Mouse (Mus musculus): ENCODE data around the gene Dnmt3b. TPM values are rescaled to one million over a fixed set of nuclear protein-coding genes. Genes with fewer than 3 reads are reported as not detected.

Dnmt3b gene
- total and polyA plus RNA-seq, 3 experiments: 11.6 to 17.5 TPM; not detected in 1

DNA sequence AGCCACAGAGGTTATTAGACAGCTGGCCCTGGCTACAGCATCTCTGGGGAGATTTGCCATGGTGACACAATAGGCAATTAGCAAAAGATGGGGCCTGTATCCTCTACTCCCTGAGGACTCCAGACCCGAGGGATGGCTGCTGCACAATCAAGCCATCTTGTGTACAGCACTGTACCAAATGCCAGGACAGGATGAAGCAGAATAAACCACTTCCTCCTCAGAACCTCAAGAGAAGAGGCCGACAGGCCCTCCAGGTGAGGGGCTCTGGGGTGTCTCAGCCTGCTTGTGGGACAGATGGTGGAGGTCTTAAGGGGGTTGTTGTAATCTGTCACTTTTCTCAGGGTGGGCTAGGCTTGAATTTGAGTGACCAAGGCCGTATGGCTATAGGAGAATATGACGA is 84.8 kb downstream of the Dnmt3b start:
- no peak for TF ChIP-seq POLR2AphosphoS5 (IDR thresholded peaks at IDR 0.05; ENCODE audit: borderline replicate concordance, low read depth, low read length)
- no peak for TF ChIP-seq CTCF (IDR thresholded peaks at IDR 0.05 in 2 of 3, conservative IDR thresholded peaks at IDR 0.05 in 1 of 3; ENCODE audit: control insufficient read depth in 1 of 3, insufficient read depth in 1 of 3, low read depth in 2 of 3, low read length in 3 of 3, poor library complexity in 1 of 3, severe bottlenecking in 1 of 3)
- TF ChIP-seq EP300 (IDR thresholded peaks at IDR 0.05; ENCODE audit: low read depth in 1 of 2, low read length in 2 of 2): no peak
- TF ChIP-seq KAT2A (conservative IDR thresholded peaks at IDR 0.05; ENCODE audit: low read depth, low read length): no peak
- H3K4me1 ChIP-seq (ENCODE audit: control insufficient read depth in 1 of 2, insufficient read depth in 2 of 2, low read length in 2 of 2): no peaks in the 10 kb centered on the region
- H3K79me2 ChIP-seq (ENCODE audit: control insufficient read depth, insufficient read depth, low read length, poor library complexity): no peaks in the 10 kb centered on the region
- H3K27ac ChIP-seq (ENCODE audit: control insufficient read depth, low read depth, low read length): no peak overlapping the region
- no peak overlapping the region for H3K4me3 ChIP-seq (ENCODE audit: control insufficient read depth in 1 of 2, insufficient read depth in 1 of 2, low read depth in 2 of 2, low read length in 2 of 2)
- H3K36me3 ChIP-seq (ENCODE audit: control insufficient read depth in 1 of 2, insufficient read depth in 2 of 2, low read length in 2 of 2): no peaks in the 10 kb centered on the region; a peak in 1 of 4 replicates
- no peaks in the 10 kb centered on the region for H3K27me3 ChIP-seq (ENCODE audit: control insufficient read depth in 1 of 2, insufficient read depth in 2 of 2, low read length in 2 of 2)
- no peak overlapping the region for H3K9ac ChIP-seq (ENCODE audit: control insufficient read depth, low read depth, low read length, poor library complexity, severe bottlenecking)
- DNase-seq (ENCODE audit: low read depth, low spot score): no peak
- no peaks in the 10 kb centered on the region for H3K9me3 ChIP-seq (replicated peaks; ENCODE audit: insufficient read depth, low read length)

Other genes with a start within 250 kb of the Dnmt3b start
- not detected in 2 replicates for gene 4930404H24Rik, start 156.7 kb upstream of the Dnmt3b start, total RNA-seq (2012; rRNA removed)
- under 1 TPM in 1 of 2 experiments, not detected in 1; 0.24 TPM for gene 4930404H24Rik, start 156.7 kb upstream of the Dnmt3b start, polyA plus RNA-seq (2012; ENCODE audit: insufficient read depth in 1 of 2, insufficient read length in 2 of 2, low read depth in 1 of 2, low replicate concordance in 2 of 2, missing spikeins in 1 of 2)
- 4.4 and 4.5 TPM in 2 replicates for gene Nol4l, start 119.5 kb upstream of the Dnmt3b start, total RNA-seq (2012; rRNA removed)
- gene Nol4l, start 119.5 kb upstream of the Dnmt3b start, polyA plus RNA-seq (2012; ENCODE audit: insufficient read depth in 1 of 2, insufficient read length in 2 of 2, low read depth in 1 of 2, low replicate concordance in 2 of 2, missing spikeins in 1 of 2): 1 to 10 TPM in 1 of 2 experiments, not detected in 1; 7.1 TPM
- 25.3 and 25.5 TPM in 2 replicates for gene Commd7, start 16.7 kb upstream of the Dnmt3b start, total RNA-seq (2012; rRNA removed)
- gene Commd7, start 16.7 kb upstream of the Dnmt3b start, polyA plus RNA-seq (2012; ENCODE audit: insufficient read depth in 1 of 2, insufficient read length in 2 of 2, low read depth in 1 of 2, low replicate concordance in 2 of 2, missing spikeins in 1 of 2): 10 to 100 TPM in 1 of 2 experiments, not detected in 1; 36.1 TPM
- 0.26 and 0.65 TPM in 2 replicates for gene Dnmt3c, start 47.2 kb downstream of the Dnmt3b start, total RNA-seq (2012; rRNA removed)
- gene Dnmt3c, start 47.2 kb downstream of the Dnmt3b start, polyA plus RNA-seq (2012; ENCODE audit: insufficient read depth in 1 of 2, insufficient read length in 2 of 2, low read depth in 1 of 2, low replicate concordance in 2 of 2, missing spikeins in 1 of 2): under 1 TPM in 1 of 2 experiments, not detected in 1; 0.45 TPM
- 57.7 and 60.0 TPM in 2 replicates for gene Mapre1, start 91.8 kb downstream of the Dnmt3b start, total RNA-seq (2012; rRNA removed)
- gene Mapre1, start 91.8 kb downstream of the Dnmt3b start, polyA plus RNA-seq (2012; ENCODE audit: insufficient read depth in 1 of 2, insufficient read length in 2 of 2, low read depth in 1 of 2, low replicate concordance in 2 of 2, missing spikeins in 1 of 2): 10 to 100 TPM in 1 of 2 experiments, not detected in 1; 94.8 TPM
- gene Efcab8, start 130.5 kb downstream of the Dnmt3b start, total RNA-seq (2012; rRNA removed): 0.04 and 0.13 TPM in 2 replicates
- gene Efcab8, start 130.5 kb downstream of the Dnmt3b start, polyA plus RNA-seq (2012; ENCODE audit: insufficient read depth in 1 of 2, insufficient read length in 2 of 2, low read depth in 1 of 2, low replicate concordance in 2 of 2, missing spikeins in 1 of 2): under 1 TPM in 1 of 2 experiments, not detected in 1; 0.19 TPM
- not detected in 2 replicates for gene Sun5, start 221.6 kb downstream of the Dnmt3b start, total RNA-seq (2012; rRNA removed)
- gene Sun5, start 221.6 kb downstream of the Dnmt3b start, polyA plus RNA-seq (2012; ENCODE audit: insufficient read depth in 1 of 2, insufficient read length in 2 of 2, low read depth in 1 of 2, low replicate concordance in 2 of 2, missing spikeins in 1 of 2): not detected
- gene Bpifb2, start 225.6 kb downstream of the Dnmt3b start, total RNA-seq (2012; rRNA removed): not detected in 2 replicates
- gene Bpifb2, start 225.6 kb downstream of the Dnmt3b start, polyA plus RNA-seq (2012; ENCODE audit: insufficient read depth in 1 of 2, insufficient read length in 2 of 2, low read depth in 1 of 2, low replicate concordance in 2 of 2, missing spikeins in 1 of 2): not detected

Data from MEL (cell line).